Comparison of ENCODE assay signal across 21 mouse cellular contexts in the genomic region with DNA sequence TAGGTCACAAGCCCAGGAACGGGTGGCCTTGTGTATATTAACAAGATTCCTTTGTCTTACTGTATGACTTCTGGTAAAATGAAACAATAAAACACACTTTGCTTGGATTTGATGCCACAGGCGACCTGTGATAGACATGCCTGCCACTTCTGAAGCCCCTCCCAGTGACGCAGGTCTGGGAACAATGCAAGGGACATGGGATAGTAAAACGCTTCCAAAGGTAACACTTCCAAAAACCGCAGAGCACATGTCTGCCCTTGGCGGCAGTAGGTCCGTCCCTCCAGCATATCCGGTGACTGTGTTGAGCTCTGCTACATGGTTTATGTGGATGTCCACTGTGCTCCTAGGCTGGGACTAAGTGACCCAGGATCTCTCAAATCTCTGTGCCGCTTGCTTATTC. TPM values are rescaled to one million over a fixed set of nuclear protein-coding genes. Genes with fewer than 3 reads are reported as not detected.
DNase-seq lines count a peak whose midpoint lies in the region; ATAC-seq and TF ChIP-seq lines count a peak whose summit lies in the region.
"Had no signal": no experiment of that assay in that cellular context is flagged by ENCODE, and none has a peak within 500 bp of the region (broad histone marks: within the 10 kb centered on the region; RNA-seq: fewer than 3 reads in every experiment).

No protein-coding gene starts in this region.

- intact Hi-C loops in heart, postnatal 36 days (cut with DNase I): no loop called here

- no peaks in the 10 kb centered on the region for H3K9me3 ChIP-seq in midbrain, embryonic 11.5 days (ENCODE audit: control insufficient read depth, low read length)
- no peaks in the 10 kb centered on the region for H3K9me3 ChIP-seq in midbrain, embryonic 13.5 days
- H3K9me3 ChIP-seq: G1E had no signal

- H3K27ac ChIP-seq in layer of hippocampus, adult 2 months: peak overlapping the region; percentile 64; the same call in 1 of the 2 replicates
- no peak overlapping the region for H3K27ac ChIP-seq in midbrain, embryonic 11.5 days (ENCODE audit: low read depth, low read length)
- no peak overlapping the region for H3K27ac ChIP-seq in midbrain, embryonic 13.5 days

- no peaks in the 10 kb centered on the region for H3K27me3 ChIP-seq in midbrain, embryonic 11.5 days (ENCODE audit: control insufficient read depth, insufficient read depth, low read length)
- H3K27me3 ChIP-seq in midbrain, embryonic 13.5 days: no peaks in the 10 kb centered on the region
- H3K27me3 ChIP-seq: CH12.LX, Patski had no signal

- no peaks in the 10 kb centered on the region for H3K4me1 ChIP-seq in midbrain, embryonic 11.5 days (ENCODE audit: control insufficient read depth, insufficient read depth, low read length)
- H3K4me1 ChIP-seq in midbrain, embryonic 13.5 days (replicated peaks): no peaks in the 10 kb centered on the region

- no peaks in the 10 kb centered on the region for H3K36me3 ChIP-seq in midbrain, embryonic 11.5 days (ENCODE audit: control insufficient read depth, insufficient read depth, low read length)
- peaks cover 20% of the 10 kb centered on the region for H3K36me3 ChIP-seq in midbrain, embryonic 13.5 days

- H3K4me2 ChIP-seq in midbrain, embryonic 11.5 days: no peak overlapping the region
- no peak overlapping the region for H3K4me2 ChIP-seq in midbrain, embryonic 13.5 days (replicated peaks)

- no peak for ATAC-seq in midbrain, embryonic 11.5 days (ENCODE audit: low FRiP score)
- ATAC-seq in midbrain, embryonic 13.5 days: no peak
- ATAC-seq in megakaryocyte-erythroid progenitor cell, adult 5-6 weeks (replicated peaks; ENCODE audit: low FRiP score, low TSS enrichment, poor library complexity, severe bottlenecking): 0 out of 2 replicates have a peak, but pooled peaks have one; percentile 25
- ATAC-seq: activated CD4-positive, CD25-positive, alpha-beta regulatory T cell, adult 4 months; CD4-positive, CD25-positive, alpha-beta regulatory T cell, adult 4 months; Patski had no signal

- no peak overlapping the region for H3K4me3 ChIP-seq in layer of hippocampus, adult 2 months
- H3K4me3 ChIP-seq in midbrain, embryonic 11.5 days (ENCODE audit: low read depth, low read length): no peak overlapping the region
- no peak overlapping the region for H3K4me3 ChIP-seq in midbrain, embryonic 13.5 days (replicated peaks)

- 94% methylated on average over 9 of the region's 9 CpGs for WGBS in midbrain, embryonic 11.5 days
- WGBS in midbrain, embryonic 13.5 days: 93% methylated on average over 9 of the region's 9 CpGs

- peak; percentile 75 for DNase-seq in heart, adult 11 months
- DNase-seq in heart, postnatal 36 days: no peak
- DNase-seq in layer of hippocampus, adult 2 months (ENCODE audit: low spot score in 2 of 2): no peak
- DNase-seq in layer of hippocampus, adult 8-10 months (ENCODE audit: low spot score in 2 of 2): no peak
- DNase-seq in midbrain, embryonic 11.5 days (ENCODE audit: low spot score, missing footprints): peak; percentile 72
- DNase-seq in MN1 (ENCODE audit: low spot score): no peak
- DNase-seq: adrenal gland, adult 2 months; adrenal gland, adult 8-10 months; adrenal gland, postnatal 10 days; adrenal gland, postnatal 14 days; adrenal gland, postnatal 25 days; adrenal gland, postnatal 36 days; B cell, adult 2 months; cerebellum, adult 11 months had no signal

- TF ChIP-seq CTCF in layer of hippocampus, adult 2 months (conservative IDR thresholded peaks at IDR 0.05): no peak

- H3K9ac ChIP-seq in midbrain, embryonic 11.5 days (ENCODE audit: low read length): no peak overlapping the region
- no peak overlapping the region for H3K9ac ChIP-seq in midbrain, embryonic 13.5 days (replicated peaks)

RNA-seq across cellular contexts. Expression of gene Sri, which starts 27.5 kb away (rescaled TPM):
- 10 to 100 TPM; 79.5 to 94.5 TPM for total RNA-seq in heart, postnatal 36 days (2021)
- 100 to 1,000 TPM; 106 to 107 TPM for total RNA-seq in layer of hippocampus, adult 2 months (2021)
- 100 to 1,000 TPM; 101 to 111 (median 107) TPM for total RNA-seq in layer of hippocampus, adult 8-10 months (2022)
- 162 and 167 TPM in 2 replicates for polyA plus RNA-seq in midbrain, embryonic 11.5 days (2014; fragmentation: Nextera tagmentation; extraction: Ambion mirVana)
- polyA plus RNA-seq in midbrain, embryonic 13.5 days (2015; fragmentation: Nextera tagmentation; extraction: Ambion mirVana): 137 and 149 TPM in 2 replicates
- 184 and 190 TPM in 2 replicates for total RNA-seq in megakaryocyte-erythroid progenitor cell, adult 5-6 weeks (2014; fragmentation: Nextera tagmentation)
- total RNA-seq in megakaryocyte-erythroid progenitor cell, adult 5-6 weeks (2017): 101 and 117 TPM in 2 replicates

Comparison
In these comparisons a context has a peak if more than half of its experiments do, and no peak if none do; other contexts are left out.
1. DNase-seq: peak in heart, adult 11 months (single experiment) and midbrain, embryonic 11.5 days (single experiment); none in heart, postnatal 36 days (0 of 2), layer of hippocampus, adult 2 months (0 of 2), layer of hippocampus, adult 8-10 months (0 of 2) and MN1 (single experiment).